Mouse (Mus musculus) liver, embryonic 14 days (tissue): Measurements from ENCODE around the gene Vmn1r232. TPM values are rescaled to one million over a fixed set of nuclear protein-coding genes. Genes with fewer than 3 reads are reported as not detected.

Source experiments
- polyA plus RNA-seq: library from polyadenylated mRNA; depleted of rRNA; stranded (reverse); fragments of >200 nt; gene quantifications from 2 replicates; pipeline ENCODE4 v1.2.3, GENCODE M21; 2012; rRNA removed

The Vmn1r232 gene
- polyA plus RNA-seq = not detected in 2 replicates

GRCm38 (mm10) chr17:20919614-20920013 lies at the start of gene Vmn1r232:
Vmn1r232 (minus strand) TSS chr17:20919714.

GRCm38 (mm10) chr17:20944985-20945891 lies 25.7 kb upstream of the Vmn1r232 start, which contains the start of gene Ppp2r1a:
Ppp2r1a (plus strand) TSS chr17:20945311.

GRCm38 (mm10) chr17:20904991-20905390 lies 14.5 kb downstream of the Vmn1r232 start, which contains the start of gene Vmn1r231:
Vmn1r231 (minus strand) TSS chr17:20905091.

Other genes starting within 250 kb of the Vmn1r232 start
- gene Vmn1r226, start 236.9 kb downstream of the Vmn1r232 start, polyA plus RNA-seq = not detected in 2 replicates
- gene Vmn1r227, start 189.9 kb downstream of the Vmn1r232 start, polyA plus RNA-seq = not detected in 2 replicates
- gene Vmn1r228, start 133.6 kb downstream of the Vmn1r232 start, polyA plus RNA-seq = not detected in 2 replicates
- not detected in 2 replicates for gene Vmn1r229, start 108.2 kb downstream of the Vmn1r232 start, polyA plus RNA-seq
- not detected in 2 replicates for gene Vmn1r230, start 79.3 kb downstream of the Vmn1r232 start, polyA plus RNA-seq
- gene Vmn1r231, start 14.6 kb downstream of the Vmn1r232 start, polyA plus RNA-seq = not detected in 2 replicates
- gene Ppp2r1a, start 25.6 kb upstream of the Vmn1r232 start, polyA plus RNA-seq = 49.1 and 54.0 TPM in 2 replicates
- not detected in 2 replicates for gene Vmn1r233, start 76.8 kb upstream of the Vmn1r232 start, polyA plus RNA-seq
- gene Zfp160, start 89.2 kb upstream of the Vmn1r232 start, polyA plus RNA-seq = 4.9 and 5.6 TPM in 2 replicates